Mouse (Mus musculus) heart, adult 11 months (tissue): ENCODE results near the gene Slc25a28.
A peak's percentile ranks its signal among the peaks of the same experiment; 100 is the strongest.

ENCODE experiments used
- DNase-seq: peaks from one replicate; pipeline ENCODE4 v3.0.0; 2022

The Slc25a28 gene

GRCm38 (mm10) chr19:43674730-43675524, at the start of gene Slc25a28:
Slc25a28 (minus strand) TSS chr19:43674881.
- peak; percentile 100 for DNase-seq

GRCm38 (mm10) chr19:43724194-43724593, 49.5 kb upstream of the Slc25a28 start:
- DNase-seq: peak; percentile 86

GRCm38 (mm10) chr19:43723501-43723900, 48.8 kb upstream of the Slc25a28 start:
- peak; percentile 78 for DNase-seq

DNA sequence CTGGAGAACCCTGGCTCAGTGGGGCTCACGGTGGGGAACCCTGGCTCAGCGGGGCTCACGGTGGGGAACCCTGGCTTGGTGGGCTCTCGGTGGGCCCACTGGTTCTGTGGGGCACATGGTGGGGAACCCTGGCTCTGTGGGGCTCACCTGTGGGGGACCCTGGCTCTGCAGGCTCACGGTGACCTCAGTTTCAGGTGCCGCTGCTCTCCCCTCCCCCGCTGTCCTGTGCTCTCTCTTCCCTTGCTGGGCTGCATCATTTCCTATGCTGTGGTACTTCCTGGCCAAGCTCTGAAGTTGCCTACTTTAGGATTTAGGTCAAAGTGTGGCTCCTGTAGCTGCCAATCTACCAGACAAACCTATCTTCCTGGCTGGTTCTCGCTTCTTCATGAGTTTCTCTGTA, 48.2 kb upstream of the Slc25a28 start:
- DNase-seq: peak; percentile 89

- peak; percentile 34 for DNase-seq
These were observed 45.4 kb upstream of the Slc25a28 start for GRCm38 (mm10) chr19:43720061-43720460.

DNA sequence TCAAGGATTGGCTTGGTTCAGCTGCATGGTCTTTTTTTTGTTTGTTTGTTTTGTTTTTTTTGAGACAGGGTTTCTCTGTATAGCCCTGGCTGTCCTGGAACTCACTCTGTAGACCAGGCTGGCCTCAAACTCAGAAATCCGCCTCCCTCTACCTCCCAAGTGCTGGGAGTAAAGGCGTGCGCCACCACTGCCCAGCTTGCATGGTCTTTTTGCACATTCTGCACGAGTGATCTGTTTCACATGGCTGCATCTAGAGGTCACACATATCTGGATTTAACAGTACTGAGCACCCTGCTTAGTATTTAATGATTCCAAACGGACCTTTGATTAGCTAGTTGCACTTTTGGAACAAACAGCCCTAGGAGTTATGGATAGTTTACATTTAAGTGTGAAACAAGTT, 37.3 kb upstream of the Slc25a28 start:
- DNase-seq: peak; percentile 89

DNA sequence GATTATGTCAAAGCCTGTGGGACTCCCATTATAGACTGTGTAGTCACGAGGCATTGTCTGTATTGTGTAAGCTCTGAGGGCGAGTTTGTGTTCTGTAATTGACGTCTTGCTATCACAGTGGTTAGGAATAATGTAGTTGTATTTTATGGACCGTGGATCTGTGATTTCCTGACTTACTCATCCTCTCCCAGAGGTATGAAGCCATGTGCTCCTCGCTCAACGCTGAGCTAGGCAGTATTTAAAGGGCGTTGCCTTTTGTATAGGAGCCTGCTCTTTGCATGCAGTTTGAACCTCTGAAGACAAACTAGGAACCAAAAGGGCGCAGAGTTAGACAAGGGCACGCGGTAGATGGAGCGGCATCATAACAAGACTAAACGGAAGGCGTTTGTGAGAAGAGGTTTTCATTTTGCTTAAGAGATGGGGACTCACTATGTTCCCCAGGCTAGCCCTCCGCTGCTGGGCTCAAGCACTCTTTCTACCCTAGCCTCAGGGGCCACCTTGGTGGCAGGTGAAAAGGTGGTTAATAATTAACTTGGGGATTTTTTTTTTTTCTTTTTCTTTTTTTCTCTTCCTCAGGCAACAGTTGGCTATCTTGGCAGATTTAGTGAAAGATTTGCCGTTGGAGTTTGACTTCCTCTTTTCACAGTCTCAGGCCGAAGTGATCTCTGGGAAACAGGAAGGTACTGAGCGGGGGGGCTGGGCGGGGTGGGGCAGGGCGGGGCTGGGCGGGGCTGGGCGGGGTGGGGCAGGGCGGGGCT, 36.7 kb upstream of the Slc25a28 start:
- DNase-seq: peak; percentile 86

- no peak for DNase-seq
These were observed 34.6 kb upstream of the Slc25a28 start for GRCm38 (mm10) chr19:43709317-43709716.

DNA sequence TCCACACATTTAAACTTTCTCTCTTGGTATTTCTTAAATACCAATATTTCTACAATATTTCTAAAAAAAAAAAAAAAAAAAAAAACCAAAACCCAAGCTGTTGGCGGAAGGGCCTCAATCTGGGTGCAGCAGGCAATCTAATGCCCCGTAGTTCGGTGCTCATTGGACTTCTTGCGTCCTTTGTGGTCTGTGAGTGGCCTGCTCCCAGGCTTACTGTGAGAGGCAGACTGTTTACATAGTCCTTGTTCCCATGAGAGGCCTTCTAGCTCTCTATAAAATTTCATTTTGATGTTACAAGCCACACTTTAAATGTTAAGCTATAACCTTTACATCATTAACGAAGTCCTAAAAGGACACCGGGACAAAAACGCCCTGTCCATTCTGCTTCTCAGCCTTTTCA, 33.5 kb upstream of the Slc25a28 start:
- no peak for DNase-seq

DNA sequence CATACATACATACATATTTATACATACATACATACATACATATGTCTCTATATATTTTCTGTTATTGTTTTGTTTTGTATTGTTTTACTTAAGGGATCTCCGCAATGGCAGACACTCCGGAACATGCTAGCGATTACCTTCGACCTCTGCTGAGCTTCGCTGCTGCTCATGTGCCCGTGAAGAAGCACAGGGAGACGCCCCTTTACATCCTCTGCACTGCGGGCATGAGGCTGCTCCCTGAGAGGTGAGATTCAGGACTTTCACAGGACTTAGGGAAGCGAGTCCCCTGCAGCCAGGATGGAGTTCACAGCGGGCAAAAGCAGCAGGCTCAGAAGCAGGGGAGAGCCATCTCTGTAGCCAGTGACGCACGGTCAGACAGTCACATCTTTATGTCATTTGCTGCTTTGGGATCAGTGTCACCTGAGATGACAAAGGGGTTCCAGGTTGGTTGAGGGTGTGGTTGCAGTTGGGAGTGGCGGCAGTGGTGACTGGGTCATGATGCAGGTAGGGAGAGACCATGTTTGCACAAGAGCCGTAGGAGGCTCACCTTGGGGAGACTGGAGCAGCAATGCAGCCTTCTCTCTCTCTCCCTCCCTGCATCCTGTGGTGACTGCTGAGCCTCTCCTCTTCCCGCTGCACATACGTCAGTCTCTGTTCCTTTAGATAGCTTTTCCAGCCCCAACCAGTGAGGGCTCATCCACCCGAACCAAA, 30.3 kb upstream of the Slc25a28 start:
- no peak for DNase-seq

GRCm38 (mm10) chr19:43704211-43704610, 29.5 kb upstream of the Slc25a28 start:
- no peak for DNase-seq

DNA sequence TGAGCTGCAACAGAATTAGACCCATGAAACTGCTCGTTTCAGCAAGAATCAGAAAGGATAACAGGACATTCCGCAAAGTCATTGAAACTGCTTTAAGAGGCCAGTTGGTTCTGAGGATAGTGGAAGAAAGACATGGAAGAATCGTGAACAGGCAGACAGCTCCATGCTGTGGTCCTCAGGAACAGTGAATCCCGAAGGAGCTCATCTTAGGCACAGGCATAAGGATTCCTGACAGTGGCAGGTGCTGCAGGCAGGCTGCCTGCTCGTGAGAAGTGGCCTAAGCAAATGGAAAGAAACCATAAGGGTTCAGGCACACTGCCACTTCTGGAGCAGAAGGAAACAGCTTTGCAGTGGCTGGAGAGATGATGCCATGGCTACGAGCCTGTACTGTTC, 25.1 kb upstream of the Slc25a28 start:
- DNase-seq: no peak

- DNase-seq: no peak
These were observed 24.5 kb upstream of the Slc25a28 start for GRCm38 (mm10) chr19:43699021-43699762.

DNA sequence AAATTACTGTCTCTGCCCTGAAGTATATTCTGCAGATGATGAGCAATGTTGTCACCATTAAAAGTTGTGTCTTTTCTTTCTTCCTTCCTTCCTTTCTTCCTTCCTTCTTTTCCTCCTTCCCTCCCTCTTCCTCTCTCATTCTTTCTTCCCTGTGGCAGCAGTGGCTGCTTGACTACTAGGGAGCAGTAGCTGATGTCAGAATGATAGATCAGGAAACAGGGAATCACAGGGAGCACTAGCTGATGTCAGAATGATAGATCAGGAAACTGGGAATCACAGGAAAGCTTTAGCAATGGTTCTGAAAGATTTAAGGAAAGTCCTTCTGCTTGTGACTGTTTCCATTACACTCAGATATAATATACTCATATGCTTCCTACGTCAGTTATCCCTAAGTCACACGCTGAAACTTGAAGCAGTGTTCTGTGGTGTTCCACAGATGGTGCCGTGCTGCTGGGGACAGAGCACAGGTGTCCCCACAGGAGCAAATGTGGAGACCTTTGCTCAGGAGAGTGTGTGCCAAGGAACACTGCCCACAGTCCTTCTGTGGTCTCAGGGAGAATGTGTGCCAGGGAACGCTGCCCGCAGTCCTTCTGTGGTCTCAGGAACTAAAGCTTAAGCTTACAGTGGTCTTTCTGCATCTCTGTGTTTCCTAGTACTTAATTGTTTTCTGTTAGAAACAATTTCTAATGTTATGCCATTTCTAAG, 23.1 kb upstream of the Slc25a28 start:
- no peak for DNase-seq

DNA sequence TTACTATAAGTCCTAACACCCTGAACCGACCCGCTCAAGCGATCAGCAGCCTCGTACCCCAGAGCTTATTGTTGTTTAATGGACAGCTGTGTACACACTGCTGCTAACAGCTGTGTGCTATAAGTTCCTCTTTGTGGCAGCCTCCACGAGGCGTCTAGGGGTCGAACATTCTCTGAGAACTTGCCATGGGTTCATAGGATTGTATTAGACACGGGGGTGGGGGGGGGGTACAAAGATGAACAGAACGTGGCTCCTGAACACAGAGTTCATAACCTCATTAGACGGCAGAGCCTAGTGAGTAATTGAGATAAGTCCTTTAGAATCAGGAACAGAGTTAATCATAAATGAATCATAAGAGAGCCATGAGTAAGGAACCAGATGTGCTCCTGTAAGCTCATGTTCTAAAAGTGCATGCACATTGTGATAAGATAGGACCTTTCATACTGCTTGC, 20.9 kb upstream of the Slc25a28 start:
- no peak for DNase-seq

- no peak for DNase-seq
These were observed 18.1 kb upstream of the Slc25a28 start for GRCm38 (mm10) chr19:43692815-43693214.

- DNase-seq: peak; percentile 100
These were observed 15.0 kb upstream of the Slc25a28 start, which contains the start of gene Entpd7 for GRCm38 (mm10) chr19:43689419-43690246. Entpd7 (plus strand) TSS chr19:43689672.

DNA sequence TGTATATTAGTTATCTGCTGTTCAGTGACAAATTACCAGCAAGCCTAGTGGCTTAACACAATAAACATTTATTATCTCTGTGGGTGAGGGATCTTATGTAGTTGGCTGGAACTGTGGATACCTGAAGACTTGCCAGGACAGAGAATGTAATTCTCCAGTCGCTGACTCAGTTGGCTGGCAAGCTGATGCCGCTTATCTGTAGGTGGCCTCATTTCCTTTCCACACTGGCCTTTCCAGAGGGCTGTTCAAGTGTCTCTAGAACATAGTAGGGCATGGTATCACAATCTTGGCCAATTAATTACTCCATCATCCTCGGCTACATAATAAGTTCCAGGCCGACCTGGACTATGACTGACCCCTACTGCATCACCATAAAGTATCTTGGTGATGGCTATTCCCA, 6.9 kb upstream of the Slc25a28 start:
- no peak for DNase-seq

- peak; percentile 96 for DNase-seq
These were observed 4.8 kb upstream of the Slc25a28 start for GRCm38 (mm10) chr19:43679474-43679981.

- peak; percentile 75 for DNase-seq
These were observed 3.9 kb upstream of the Slc25a28 start for GRCm38 (mm10) chr19:43678467-43679003.
